Mouse (Mus musculus): ENCODE results near the gene Polr3h. TPM values are rescaled to one million over a fixed set of nuclear protein-coding genes. Genes with fewer than 3 reads are reported as not detected.

Gene Polr3h
- polyA plus RNA-seq, 1 experiment from 2014 or later = 86.3 TPM

DNA sequence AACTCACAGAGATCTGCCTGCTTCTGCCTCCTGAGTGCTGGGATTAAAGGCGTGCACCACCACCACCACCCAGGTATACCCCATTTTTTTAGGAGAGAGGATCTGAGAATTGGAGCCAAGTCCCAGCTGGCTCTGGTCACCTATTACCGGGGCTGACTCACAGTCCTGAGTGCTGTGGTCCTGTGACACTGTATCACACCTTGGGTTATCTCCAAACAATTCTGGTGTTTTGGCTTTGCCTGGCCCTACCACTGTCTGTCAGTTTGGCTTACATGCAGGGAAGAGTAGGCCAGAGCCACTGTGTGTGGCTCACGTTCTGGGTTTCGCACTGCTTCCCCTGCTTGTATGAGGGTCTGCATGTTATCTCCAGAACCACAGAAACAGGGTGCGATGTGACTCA, 14.2 kb upstream of the Polr3h start:
- no peak for DNase-seq (ENCODE audit: low spot score)
- Histone ChIP-seq H3K9me3 (no peaks in the 10 kb centered on the region), H3K4me1 (replicated peaks) (peaks cover 52% of the 10 kb centered on the region), H3K4me3 (no peak overlapping the region), H3K27ac (no peak overlapping the region), H3K27me3 (ENCODE audit: insufficient read depth, poor library complexity, severe bottlenecking) (peaks cover 12% of the 10 kb centered on the region), H3K36me3 (no peaks in the 10 kb centered on the region)
- WGBS = 91% methylated on average over 5 of the region's 5 CpGs

DNA sequence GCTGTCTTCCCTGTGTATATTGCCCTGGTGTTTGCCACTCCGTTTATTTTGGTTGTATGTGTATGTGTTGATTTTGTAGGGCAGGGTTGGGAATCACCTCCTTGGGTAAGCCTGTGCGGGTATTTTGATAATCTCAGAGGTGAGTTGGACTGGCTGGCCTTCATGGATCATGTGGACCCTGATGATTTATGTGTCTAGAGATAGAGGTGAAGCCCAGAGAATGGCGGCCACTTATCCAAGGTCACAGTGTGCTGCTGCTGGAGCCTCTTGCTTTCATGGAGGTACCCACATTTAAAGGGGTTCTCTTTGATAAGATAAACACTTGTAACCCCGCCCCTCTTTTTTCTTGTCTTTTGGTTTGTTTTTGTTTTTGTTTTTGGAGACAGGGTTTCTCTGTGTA, 13.7 kb upstream of the Polr3h start:
- no peak overlapping the region for H3K27ac ChIP-seq
- H3K9me3 ChIP-seq = no peaks in the 10 kb centered on the region
- peaks cover 12% of the 10 kb centered on the region for H3K27me3 ChIP-seq (ENCODE audit: insufficient read depth, poor library complexity, severe bottlenecking)
- H3K4me1 ChIP-seq (replicated peaks) = peaks cover 52% of the 10 kb centered on the region
- no peak overlapping the region for H3K4me3 ChIP-seq
- no peaks in the 10 kb centered on the region for H3K36me3 ChIP-seq
- 90% methylated on average over 4 of the region's 4 CpGs for WGBS
- DNase-seq (ENCODE audit: low spot score) = no peak

DNA sequence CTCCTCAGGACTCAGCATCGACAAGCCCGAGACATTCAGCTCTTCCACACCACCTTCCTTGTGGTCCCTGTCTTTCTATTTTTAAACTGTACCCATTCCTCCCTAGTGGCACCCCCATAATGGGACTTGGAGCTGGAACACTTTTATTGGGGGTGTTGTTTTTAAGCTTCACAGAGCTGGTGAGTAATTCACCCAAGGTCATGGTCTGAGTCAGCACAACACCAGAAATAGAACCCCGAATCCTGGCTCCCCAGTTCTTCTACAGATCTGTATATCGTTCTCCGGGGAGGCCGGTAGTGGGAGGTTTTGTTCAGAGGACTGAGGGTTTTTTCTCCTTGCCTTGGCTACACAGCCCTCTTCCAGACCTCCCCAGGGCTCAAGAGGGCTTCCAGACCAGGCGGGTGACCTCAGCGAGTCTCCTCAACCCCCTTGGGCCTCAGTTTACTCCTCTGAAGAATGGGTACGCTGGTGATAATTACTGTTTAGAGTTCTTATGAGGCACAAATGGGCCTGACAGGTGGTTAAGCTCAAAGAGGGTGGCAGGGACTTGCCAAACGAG, 13.2 kb upstream of the Polr3h start:
- Histone ChIP-seq H3K4me3 (no peak overlapping the region), H3K4me1 (replicated peaks) (peaks cover 52% of the 10 kb centered on the region), H3K27ac (0 out of 2 replicates have a peak overlapping the region, but pooled peaks have one; percentile 57), H3K27me3 (ENCODE audit: insufficient read depth, poor library complexity, severe bottlenecking) (peaks cover 12% of the 10 kb centered on the region), H3K36me3 (no peaks in the 10 kb centered on the region), H3K9me3 (no peaks in the 10 kb centered on the region)
- DNase-seq (ENCODE audit: low spot score) = no peak
- 92% methylated on average over 10 of the region's 10 CpGs for WGBS

DNA sequence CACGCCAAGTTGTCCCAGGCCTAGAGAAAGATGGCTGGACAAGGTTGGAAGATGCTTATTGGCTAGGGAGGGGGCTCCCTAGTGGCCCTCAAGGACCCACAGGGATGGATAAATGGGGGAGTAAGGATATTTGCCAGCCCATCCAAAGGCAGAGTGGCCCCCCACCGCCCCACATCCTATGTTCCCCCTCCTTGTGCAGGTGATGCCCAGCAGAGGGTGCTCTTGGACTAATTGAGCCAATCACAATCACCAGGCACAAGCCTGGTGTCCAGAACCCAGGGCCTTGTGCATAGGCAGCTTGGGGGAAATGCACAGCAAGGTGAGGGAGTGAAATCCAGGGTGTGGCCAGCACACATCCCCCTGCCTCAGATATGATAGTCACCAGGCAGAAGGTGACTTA, 12.2 kb upstream of the Polr3h start:
- Histone ChIP-seq H3K36me3 (no peaks in the 10 kb centered on the region), H3K27ac (peak overlapping the region; percentile 76; the same call in 1 of the 2 replicates), H3K27me3 (ENCODE audit: insufficient read depth, poor library complexity, severe bottlenecking) (peaks cover 12% of the 10 kb centered on the region), H3K9me3 (no peaks in the 10 kb centered on the region), H3K4me1 (replicated peaks) (peaks cover 47% of the 10 kb centered on the region), H3K4me3 (peak overlapping the region; percentile 55)
- 27% methylated on average over 2 of the region's 2 CpGs for WGBS
- DNase-seq (ENCODE audit: low spot score) = peak; percentile 50

DNA sequence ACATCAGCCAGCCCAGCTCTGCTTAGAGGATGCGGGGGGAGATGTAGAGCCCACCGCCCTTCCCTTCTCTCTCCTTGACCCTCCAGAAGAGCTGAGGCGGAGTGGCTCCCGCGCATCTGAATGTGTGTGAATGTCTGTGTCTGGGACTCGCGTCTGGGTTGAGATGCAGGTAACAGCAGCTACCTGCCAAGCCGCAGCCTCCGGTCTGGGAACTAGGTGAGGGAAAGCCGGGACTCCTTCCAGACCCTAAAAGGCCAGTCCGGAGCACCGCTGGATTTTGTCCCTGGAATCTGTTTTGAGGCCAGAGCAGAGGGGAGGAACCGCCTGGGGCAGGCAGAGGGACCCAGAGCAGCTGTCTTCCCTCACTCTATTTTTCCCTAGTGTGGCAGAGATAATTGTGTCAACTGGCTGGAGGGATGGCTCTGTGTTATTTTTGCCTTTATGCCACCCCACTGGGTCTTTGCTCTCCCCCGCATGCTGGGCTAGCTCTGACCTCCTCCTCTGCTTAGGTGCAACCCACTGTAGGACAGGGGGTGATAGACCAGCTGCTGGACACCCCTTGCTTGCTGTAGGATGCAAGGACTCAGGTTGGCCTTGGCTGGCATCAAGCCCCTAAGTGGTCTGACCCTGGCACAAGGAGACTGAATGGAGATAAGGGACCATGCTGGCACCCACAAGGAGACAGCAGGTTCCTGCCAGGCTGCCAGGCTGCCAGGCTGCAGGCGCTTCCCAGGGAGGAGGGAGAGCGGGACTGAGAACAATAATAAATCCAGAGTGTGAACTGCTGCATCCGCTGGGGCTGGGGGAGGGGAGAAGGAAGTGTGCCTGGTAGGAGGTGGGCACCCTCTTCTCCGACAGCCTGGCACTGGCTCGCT, 11.3 kb upstream of the Polr3h start:
- Histone ChIP-seq H3K27me3 (ENCODE audit: insufficient read depth, poor library complexity, severe bottlenecking) (peaks cover 12% of the 10 kb centered on the region), H3K27ac (peak overlapping the region; percentile 76), H3K36me3 (no peaks in the 10 kb centered on the region), H3K9me3 (no peaks in the 10 kb centered on the region), H3K4me1 (replicated peaks) (peaks cover 45% of the 10 kb centered on the region), H3K4me3 (peak overlapping the region; percentile 55)
- 8% methylated on average over 19 of the region's 19 CpGs for WGBS
- peak; percentile 34 for DNase-seq (ENCODE audit: low spot score)

DNA sequence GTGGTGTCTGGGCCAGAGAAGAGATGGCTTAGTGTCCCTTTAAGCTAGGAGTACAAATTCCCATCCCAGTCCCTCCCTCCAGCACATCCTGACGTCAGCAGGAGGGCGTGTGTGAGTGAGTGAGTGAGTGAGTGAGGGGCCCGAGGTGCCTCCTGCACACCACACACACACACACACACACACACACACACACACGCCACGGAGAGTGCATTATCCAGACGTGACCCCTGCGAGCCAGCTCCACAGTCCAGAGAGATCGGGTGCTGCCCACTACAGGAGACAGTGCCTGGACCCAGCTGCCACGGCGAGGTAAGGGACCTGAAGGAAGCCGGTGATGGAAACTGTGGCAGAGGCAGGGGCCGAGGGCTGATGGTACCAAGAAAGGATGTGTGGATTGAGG, 10.6 kb upstream of the Polr3h start, which contains the start of gene Csdc2:
Gene Csdc2 (plus strand): TSS at position 81 of the 400 bp plus-strand sequence.
- peaks cover 12% of the 10 kb centered on the region for H3K27me3 ChIP-seq (ENCODE audit: insufficient read depth, poor library complexity, severe bottlenecking)
- no peaks in the 10 kb centered on the region for H3K9me3 ChIP-seq
- peak within 1 kb of the TSS; percentile 55 for H3K4me3 ChIP-seq
- peak within 1 kb of the TSS; percentile 76 for H3K27ac ChIP-seq
- no peaks in the 10 kb centered on the region for H3K36me3 ChIP-seq
- under 1% methylated on average over 12 of the region's 12 CpGs for WGBS
- DNase-seq (ENCODE audit: low spot score) = peak; percentile 62
- peaks cover 40% of the 10 kb centered on the region for H3K4me1 ChIP-seq (replicated peaks)

DNA sequence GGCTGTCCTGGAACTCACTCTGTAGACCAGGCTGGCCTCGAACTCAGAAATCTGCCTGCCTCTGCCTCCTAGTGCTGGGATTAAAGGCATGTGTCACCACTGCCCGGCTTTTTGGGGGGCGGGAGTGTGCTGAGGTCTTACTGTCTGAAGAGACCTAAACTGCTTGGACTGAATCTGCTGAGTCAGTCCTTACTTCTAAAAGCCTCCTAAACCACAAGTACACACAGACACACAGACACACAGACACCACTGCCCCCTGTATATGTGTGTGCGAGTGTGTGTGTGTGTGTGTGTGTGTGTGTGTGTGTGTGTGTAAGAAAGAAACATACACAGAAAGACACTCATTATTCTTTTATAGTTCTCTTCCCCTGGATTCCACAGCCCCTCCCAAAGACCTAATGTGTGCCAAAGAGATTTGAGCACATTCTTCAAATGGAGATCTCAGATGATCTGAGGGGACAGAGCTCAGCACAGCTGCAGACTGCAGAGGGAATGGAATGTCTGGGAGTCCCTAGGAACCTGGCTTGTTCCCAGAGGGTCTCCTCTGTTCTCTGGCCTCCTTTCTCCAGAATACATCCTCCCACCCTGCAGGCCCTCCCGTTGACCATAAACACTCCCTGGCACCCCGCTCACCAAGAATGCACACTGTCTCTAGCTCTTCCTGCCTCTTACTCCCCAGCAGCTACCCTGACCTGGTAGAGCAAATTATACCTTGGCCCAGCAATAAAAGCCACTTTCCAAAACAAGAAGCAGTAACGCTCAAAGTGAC, 10.0 kb upstream of the Polr3h start:
- no peak for DNase-seq (ENCODE audit: low spot score)
- H3K27ac ChIP-seq = peak overlapping the region; percentile 76

DNA sequence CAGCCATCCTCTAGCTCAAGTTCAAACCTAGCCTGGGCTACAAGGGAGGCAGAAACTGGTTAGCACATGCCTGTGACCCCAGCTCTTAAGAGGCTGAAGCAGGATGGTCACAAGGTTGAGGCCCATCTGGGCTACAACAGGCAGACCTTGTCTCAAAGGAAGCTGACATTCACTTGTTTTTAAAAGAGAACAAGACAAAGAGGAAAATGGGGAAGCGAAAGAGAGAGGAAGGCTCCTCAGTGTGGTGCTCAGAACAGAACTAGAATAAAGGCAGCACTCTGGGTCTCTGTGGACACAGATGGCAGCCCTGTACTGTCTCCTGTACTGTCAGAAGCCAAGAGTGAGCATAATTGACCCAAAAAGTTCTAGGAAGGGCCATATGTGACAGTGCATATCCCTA, 7.9 kb upstream of the Polr3h start:
- H3K27ac ChIP-seq = no peak overlapping the region
- no peak for DNase-seq (ENCODE audit: low spot score)
- peaks cover 37% of the 10 kb centered on the region for H3K4me1 ChIP-seq (replicated peaks)
- peaks cover 12% of the 10 kb centered on the region for H3K27me3 ChIP-seq (ENCODE audit: insufficient read depth, poor library complexity, severe bottlenecking)
- H3K36me3 ChIP-seq = no peaks in the 10 kb centered on the region
- H3K4me3 ChIP-seq = no peak overlapping the region
- 71% methylated on average over 1 of the region's 1 CpGs for WGBS
- no peaks in the 10 kb centered on the region for H3K9me3 ChIP-seq

More for the DNA sequence above, 10.0 kb upstream of the Polr3h start:
- H3K9me3 ChIP-seq = no peaks in the 10 kb centered on the region
- peaks cover 12% of the 10 kb centered on the region for H3K27me3 ChIP-seq (ENCODE audit: insufficient read depth, poor library complexity, severe bottlenecking)
- H3K4me1 ChIP-seq (replicated peaks) = peaks cover 40% of the 10 kb centered on the region
- 63% methylated on average over 7 of the region's 7 CpGs for WGBS
- no peaks in the 10 kb centered on the region for H3K36me3 ChIP-seq
- peak overlapping the region; percentile 55 for H3K4me3 ChIP-seq

DNA sequence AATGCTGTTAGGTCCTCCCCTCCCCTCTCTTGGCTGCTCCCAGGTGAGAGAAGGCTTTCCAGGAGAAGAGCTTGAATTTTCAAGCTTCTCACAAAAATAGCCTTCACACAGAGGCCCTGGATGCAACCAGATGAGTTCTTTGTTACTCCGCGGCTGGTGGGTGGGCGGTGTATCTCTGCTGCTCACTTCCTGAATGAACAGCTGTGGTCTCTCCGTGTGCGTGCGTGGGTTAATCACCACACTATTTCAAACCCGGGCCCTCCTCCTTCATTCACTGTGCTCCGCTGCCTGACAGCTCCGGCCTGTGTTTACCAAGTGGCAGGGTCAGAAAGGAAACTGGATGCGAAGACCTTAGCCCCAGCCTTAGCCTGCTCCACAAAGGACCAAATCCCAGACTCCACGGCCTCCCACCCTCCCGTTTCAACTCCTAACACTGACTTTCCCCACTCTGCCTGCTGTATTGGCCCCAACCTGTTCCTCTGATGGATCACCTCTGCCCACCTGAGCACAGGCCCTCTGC, 7.0 kb upstream of the Polr3h start:
- H3K36me3 ChIP-seq = no peaks in the 10 kb centered on the region
- H3K9me3 ChIP-seq = no peaks in the 10 kb centered on the region
- peaks cover 10% of the 10 kb centered on the region for H3K27me3 ChIP-seq (ENCODE audit: insufficient read depth, poor library complexity, severe bottlenecking)
- no peak overlapping the region for H3K4me3 ChIP-seq
- peak overlapping the region; percentile 5; the same call in 1 of the 2 replicates for H3K27ac ChIP-seq
- WGBS = 41% methylated on average over 12 of the region's 12 CpGs
- peaks cover 28% of the 10 kb centered on the region for H3K4me1 ChIP-seq (replicated peaks)
- DNase-seq (ENCODE audit: low spot score) = no peak

DNA sequence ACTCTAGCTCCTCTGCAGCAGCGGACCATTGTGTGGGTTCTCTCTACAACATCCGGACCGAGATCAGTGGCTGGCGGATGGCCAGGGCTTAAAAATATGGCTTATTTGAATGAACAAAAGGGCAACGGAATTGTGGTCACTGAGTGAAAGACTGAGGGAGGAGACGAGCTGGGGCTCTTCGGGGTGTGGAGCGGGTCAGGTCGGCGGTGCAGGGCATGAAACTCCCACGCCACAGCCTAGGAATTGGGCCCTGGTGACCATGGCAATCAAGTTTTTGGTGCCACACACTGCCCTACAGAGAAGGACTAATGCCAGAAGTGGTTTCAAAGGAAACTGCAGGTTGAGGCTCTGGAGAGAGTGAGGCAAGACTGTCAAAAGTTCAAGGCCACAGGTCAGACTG, 2.2 kb upstream of the Polr3h start:
- H3K9me3 ChIP-seq = no peaks in the 10 kb centered on the region
- peaks cover 38% of the 10 kb centered on the region for H3K4me1 ChIP-seq (replicated peaks)
- H3K4me3 ChIP-seq = no peak overlapping the region
- DNase-seq (ENCODE audit: low spot score) = no peak
- whole genome bisulfite sequencing = 70% methylated on average over 11 of the region's 11 CpGs
- no peak overlapping the region for H3K27ac ChIP-seq
- H3K27me3 ChIP-seq (ENCODE audit: insufficient read depth, poor library complexity, severe bottlenecking) = no peaks in the 10 kb centered on the region; the same call in 1 of the 2 replicates
- peaks cover 8% of the 10 kb centered on the region; the same call in 1 of the 2 replicates for H3K36me3 ChIP-seq

DNA sequence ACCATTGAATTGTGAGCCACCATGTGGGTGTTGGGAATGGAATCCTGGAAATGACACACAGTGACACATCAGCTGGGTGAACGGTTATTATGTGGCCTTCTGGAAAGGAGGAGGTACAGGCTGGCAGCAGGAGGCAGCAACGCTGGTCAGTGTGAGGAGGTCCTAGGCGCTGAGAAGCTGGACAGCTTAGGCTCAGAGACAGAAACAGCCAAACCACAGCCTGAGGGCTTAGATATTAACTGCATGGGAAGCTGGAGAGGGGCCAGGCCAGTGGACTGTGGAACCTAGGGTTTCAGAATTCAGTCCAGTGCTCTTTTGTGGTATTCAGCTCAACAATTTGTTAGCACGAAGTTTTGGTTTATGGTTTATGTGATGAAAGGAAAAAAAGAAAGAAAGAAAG, 1.7 kb upstream of the Polr3h start:
- Histone ChIP-seq H3K27ac (peak overlapping the region; percentile 36; the same call in 1 of the 2 replicates), H3K36me3 (peaks cover 11% of the 10 kb centered on the region; the same call in 1 of the 2 replicates), H3K9me3 (no peaks in the 10 kb centered on the region), H3K4me3 (no peak overlapping the region), H3K4me1 (replicated peaks) (peaks cover 33% of the 10 kb centered on the region), H3K27me3 (ENCODE audit: insufficient read depth, poor library complexity, severe bottlenecking) (no peaks in the 10 kb centered on the region; the same call in 1 of the 2 replicates)
- WGBS = 69% methylated on average over 4 of the region's 4 CpGs
- DNase-seq (ENCODE audit: low spot score) = no peak

DNA sequence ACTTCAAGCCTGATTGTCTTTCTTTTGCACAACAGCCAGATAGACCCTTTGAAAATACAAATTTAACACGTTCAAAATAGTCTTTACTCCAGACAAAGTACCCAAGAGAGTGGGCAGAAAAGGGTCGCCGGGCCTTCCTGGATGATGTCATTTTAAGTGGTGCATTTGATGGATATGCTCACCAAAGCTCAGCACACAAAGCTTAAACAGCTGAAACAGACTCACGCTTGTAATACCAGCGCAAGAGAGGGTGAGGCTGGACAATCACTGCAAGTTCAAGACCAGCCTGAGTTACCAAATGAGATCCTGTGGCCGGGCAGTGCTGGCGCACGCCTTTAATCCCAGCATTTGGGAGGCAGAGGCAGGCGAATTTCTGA, 394 bp upstream of the Polr3h start:
- H3K9me3 ChIP-seq = no peaks in the 10 kb centered on the region
- peaks cover 31% of the 10 kb centered on the region for H3K4me1 ChIP-seq (replicated peaks)
- H3K36me3 ChIP-seq = peaks cover 22% of the 10 kb centered on the region
- H3K27me3 ChIP-seq (ENCODE audit: insufficient read depth, poor library complexity, severe bottlenecking) = no peaks in the 10 kb centered on the region; the same call in 1 of the 2 replicates
- DNase-seq (ENCODE audit: low spot score) = no peak
- H3K4me3 ChIP-seq = peak overlapping the region; percentile 80
- peak overlapping the region; percentile 87 for H3K27ac ChIP-seq
- WGBS = 34% methylated on average over 9 of the region's 9 CpGs
